Mouse (Mus musculus) ES-Bruce4 (cell line): ENCODE measurements at regions not wholly inside any gene's neighbourhood (a gene's known extent, or its start where the extent isn't known, plus 50 kb on each side); places are given as distances from the start of the nearest gene placed in this dataset.

ENCODE experiments used
- H3K27ac ChIP-seq: 2 replicates; pipeline ENCODE4 v1.5.1; 2012; ENCODE audit warnings: low read length, inconsistent platforms; ENCODE audit not compliant: insufficient read depth
- H3K27me3 ChIP-seq: 2 replicates; pipeline ENCODE4 v1.6.1; 2012; ENCODE audit warnings: mild to moderate bottlenecking, low read length, inconsistent platforms; ENCODE audit not compliant: control insufficient read depth, poor library complexity, insufficient read depth, severe bottlenecking
- H3K36me3 ChIP-seq: 2 replicates; pipeline ENCODE4 v1.6.1; 2012; ENCODE audit warnings: inconsistent platforms, mild to moderate bottlenecking, low read length, moderate library complexity; ENCODE audit not compliant: control insufficient read depth, poor library complexity, insufficient read depth, severe bottlenecking
- H3K4me1 ChIP-seq: one replicate; pipeline ENCODE4 v1.8.1; 2011; ENCODE audit warnings: low read length; ENCODE audit not compliant: control insufficient read depth, insufficient read depth
- H3K4me3 ChIP-seq: 2 replicates; pipeline ENCODE4 v1.5.1; 2011; ENCODE audit warnings: low read depth, mild to moderate bottlenecking, low read length
- H3K9ac ChIP-seq: 2 replicates; pipeline ENCODE4 v1.6.1; 2012; ENCODE audit warnings: low read depth, mild to moderate bottlenecking, inconsistent platforms; ENCODE audit not compliant: poor library complexity, severe bottlenecking
- H3K9me3 ChIP-seq: replicated peaks from 2 replicates; pipeline ENCODE4 v1.6.1; 2012; ENCODE audit warnings: mild to moderate bottlenecking, low read length, inconsistent platforms; ENCODE audit not compliant: control insufficient read depth, poor library complexity, insufficient read depth, severe bottlenecking
- CTCF ChIP-seq: IDR thresholded peaks from one replicate; pipeline ENCODE4 v1.8.1; 2011; ENCODE audit warnings: low read depth, low read length
- EP300 ChIP-seq: IDR thresholded peaks from 2 replicates; pipeline ENCODE4 v1.6.1; 2011; ENCODE audit warnings: low read depth, low read length; ENCODE audit not compliant: insufficient read depth
- POLR2A ChIP-seq: IDR thresholded peaks from one replicate; pipeline ENCODE4 v1.8.1; 2011; ENCODE audit warnings: low read length; ENCODE audit not compliant: insufficient read depth

- no peaks in the 10 kb centered on the region for H3K9me3 ChIP-seq
- H3K4me3 ChIP-seq, result no peak overlapping the region
- no peaks in the 10 kb centered on the region for H3K4me1 ChIP-seq
- no peak overlapping the region for H3K27ac ChIP-seq
- TF ChIP-seq EP300, result no peak
- no peak for TF ChIP-seq POLR2A
- TF ChIP-seq CTCF, result no peak
- no peak overlapping the region for H3K9ac ChIP-seq
- no peaks in the 10 kb centered on the region for H3K36me3 ChIP-seq
- H3K27me3 ChIP-seq, result no peaks in the 10 kb centered on the region
Measured at GRCm38 (mm10) chr4:105952406-105952805, 162.7 kb downstream of the Gm12728 start.

GRCm38 (mm10) chr4:105956516-105956915 is 166.8 kb downstream of the Gm12728 start:
- no peaks in the 10 kb centered on the region for H3K4me1 ChIP-seq
- H3K9me3 ChIP-seq, result no peaks in the 10 kb centered on the region
- TF ChIP-seq EP300 (no peak), CTCF (no peak), POLR2A (no peak)
- H3K4me3 ChIP-seq, result no peak overlapping the region
- H3K27ac ChIP-seq, result no peak overlapping the region
- H3K9ac ChIP-seq, result no peak overlapping the region
- H3K36me3 ChIP-seq, result no peaks in the 10 kb centered on the region
- no peaks in the 10 kb centered on the region for H3K27me3 ChIP-seq

GRCm38 (mm10) chr4:105958331-105958730 is 168.7 kb downstream of the Gm12728 start:
- Histone ChIP-seq H3K4me3 (no peak overlapping the region), H3K9ac (no peak overlapping the region), H3K4me1 (peaks cover 4% of the 10 kb centered on the region), H3K27me3 (no peaks in the 10 kb centered on the region), H3K36me3 (no peaks in the 10 kb centered on the region), H3K9me3 (no peaks in the 10 kb centered on the region), H3K27ac (no peak overlapping the region)
- no peak for TF ChIP-seq POLR2A
- no peak for TF ChIP-seq EP300
- no peak for TF ChIP-seq CTCF

GRCm38 (mm10) chr4:105961686-105962360 is 172.2 kb downstream of the Gm12728 start:
- H3K9me3 ChIP-seq, result no peaks in the 10 kb centered on the region
- no peak for TF ChIP-seq CTCF
- TF ChIP-seq EP300, result no peak
- no peak for TF ChIP-seq POLR2A
- no peak overlapping the region for H3K4me3 ChIP-seq
- peak overlapping the region; percentile 52; the same call in 1 of the 2 replicates for H3K27ac ChIP-seq
- peaks cover 4% of the 10 kb centered on the region for H3K4me1 ChIP-seq
- no peaks in the 10 kb centered on the region for H3K36me3 ChIP-seq
- H3K27me3 ChIP-seq, result no peaks in the 10 kb centered on the region
- H3K9ac ChIP-seq, result no peak overlapping the region

- Histone ChIP-seq H3K27me3 (no peaks in the 10 kb centered on the region), H3K4me3 (no peak overlapping the region), H3K27ac (peak overlapping the region; percentile 5; the same call in 1 of the 2 replicates), H3K36me3 (no peaks in the 10 kb centered on the region), H3K9me3 (no peaks in the 10 kb centered on the region), H3K4me1 (peaks cover 4% of the 10 kb centered on the region), H3K9ac (no peak overlapping the region)
- TF ChIP-seq CTCF, result no peak
- TF ChIP-seq EP300, result no peak
- no peak for TF ChIP-seq POLR2A
Measured at GRCm38 (mm10) chr4:105962542-105962941, 172.9 kb downstream of the Gm12728 start.

- no peak overlapping the region for H3K9ac ChIP-seq
- no peak overlapping the region for H3K4me3 ChIP-seq
- H3K4me1 ChIP-seq, result no peaks in the 10 kb centered on the region
- TF ChIP-seq EP300 (no peak), CTCF (no peak), POLR2A (no peak)
- no peaks in the 10 kb centered on the region for H3K9me3 ChIP-seq
- no peaks in the 10 kb centered on the region for H3K36me3 ChIP-seq
- H3K27me3 ChIP-seq, result no peaks in the 10 kb centered on the region
- no peak overlapping the region for H3K27ac ChIP-seq
Measured at GRCm38 (mm10) chr4:105968324-105968723, 178.7 kb downstream of the Gm12728 start.
